In genomic region chr2:101729472-101729871, GRCm38 (mm10) we compare ENCODE assay signal across 21 mouse cellular contexts.
"Had no signal": no experiment of that assay in that cellular context is flagged by ENCODE, and none has a peak within 500 bp of the region (broad histone marks: within the 10 kb centered on the region; RNA-seq: fewer than 3 reads in every experiment).

No protein-coding gene starts in this region.

- H3K4me2 ChIP-seq: limb, embryonic 12.5 days; limb, embryonic 15.5 days; liver, embryonic 15.5 days; lung, embryonic 14.5 days; midbrain, embryonic 12.5 days; midbrain, embryonic 15.5 days; neural tube, embryonic 13.5 days had no signal

- H3K27ac ChIP-seq: left cerebral cortex, adult 2 months; limb, embryonic 12.5 days; limb, embryonic 15.5 days; liver, embryonic 15.5 days; midbrain, embryonic 12.5 days; midbrain, embryonic 15.5 days; neural tube, embryonic 13.5 days had no signal

- DNase-seq: kidney, adult 18-20 months; kidney, postnatal 10 days; kidney, postnatal 36 days; layer of hippocampus, postnatal 36 days; left cerebral cortex, postnatal 4 days; lung, embryonic 14.5 days; lung, postnatal 4 days; retina, postnatal 1 day; thymus, adult 18-20 months; thymus, postnatal 36 days had no signal

- H3K4me1 ChIP-seq: limb, embryonic 12.5 days; limb, embryonic 15.5 days; liver, embryonic 15.5 days; midbrain, embryonic 15.5 days had no signal

- H3K27me3 ChIP-seq: limb, embryonic 12.5 days; limb, embryonic 15.5 days; liver, embryonic 15.5 days; midbrain, embryonic 12.5 days; midbrain, embryonic 15.5 days; neural tube, embryonic 13.5 days had no signal

- H3K9ac ChIP-seq: limb, embryonic 12.5 days; limb, embryonic 15.5 days; liver, embryonic 15.5 days; lung, embryonic 14.5 days; midbrain, embryonic 12.5 days; midbrain, embryonic 15.5 days; neural tube, embryonic 13.5 days had no signal

- H3K36me3 ChIP-seq: liver, embryonic 15.5 days; midbrain, embryonic 15.5 days; neural tube, embryonic 13.5 days had no signal

- H3K9me3 ChIP-seq: limb, embryonic 12.5 days; limb, embryonic 15.5 days; liver, embryonic 15.5 days; midbrain, embryonic 12.5 days; midbrain, embryonic 15.5 days; neural tube, embryonic 13.5 days had no signal

- ATAC-seq: inflammation-experienced regulatory T-cells, adult 6 months; intestine, embryonic 16.5 days; lung, postnatal 0 days; midbrain, embryonic 15.5 days had no signal

- H3K4me3 ChIP-seq: left cerebral cortex, adult 2 months; limb, embryonic 12.5 days; limb, embryonic 15.5 days; liver, embryonic 15.5 days; midbrain, embryonic 12.5 days; midbrain, embryonic 15.5 days; myocyte; neural tube, embryonic 13.5 days had no signal
